Mouse (Mus musculus) megakaryocyte, embryonic 14.5 days (primary cell): ENCODE data around the gene Cort.

Source experiments
- FLI1 ChIP-seq: IDR thresholded peaks from 2 replicates; pipeline ENCODE4 v1.6.1; 2012; ENCODE audit warnings: low read length, inconsistent platforms, mixed read lengths
- GATA1 ChIP-seq: IDR thresholded peaks from 3 replicates; pipeline ENCODE4 v1.6.1; 2012; ENCODE audit warnings: mixed read lengths, low read length, inconsistent platforms, borderline replicate concordance

DNA sequence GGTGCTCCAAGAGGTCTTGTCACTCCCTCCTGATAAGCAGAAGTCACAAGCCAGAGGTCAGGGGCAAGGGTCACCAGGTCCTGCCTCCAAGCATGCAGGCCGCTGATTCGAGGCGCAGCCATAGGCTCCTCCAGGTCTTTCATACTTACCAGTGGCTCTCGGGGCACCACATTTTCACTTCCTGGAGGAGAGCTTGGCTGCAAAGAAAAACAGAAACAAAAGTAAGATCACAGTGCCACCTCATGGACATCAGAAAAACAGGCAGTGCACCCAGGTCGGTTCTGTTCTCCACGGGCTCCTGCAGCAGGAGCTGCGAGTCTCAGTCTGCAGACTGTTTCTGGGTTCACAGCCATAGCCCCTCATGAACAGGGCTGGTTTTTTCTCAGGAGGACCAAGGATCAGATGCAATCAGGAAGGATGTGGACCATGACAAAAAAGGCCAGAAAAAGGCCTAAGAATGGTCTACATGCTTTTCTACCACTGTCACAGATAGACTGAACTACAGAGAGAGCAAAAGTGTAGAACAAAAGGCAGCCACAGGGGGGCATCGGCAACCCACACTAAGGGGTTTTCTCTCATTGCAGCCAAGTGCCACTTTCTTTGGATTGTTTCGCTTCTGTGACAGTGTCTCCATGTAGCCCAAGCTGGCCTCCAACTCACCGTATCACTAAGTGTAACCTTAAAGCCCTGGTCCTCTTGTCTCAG lies 50.5 kb downstream of the Cort start:
- TF ChIP-seq GATA1 = no peak
- no peak for TF ChIP-seq FLI1
